Mouse (Mus musculus) MEL (cell line): Measurements from ENCODE around the gene Rassf1. TPM values are rescaled to one million over a fixed set of nuclear protein-coding genes. Genes with fewer than 3 reads are reported as not detected.

ENCODE experiments used
- DNase-seq: peaks from one replicate; pipeline ENCODE4 v3.0.0; 2011; ENCODE audit warnings: low read depth, low spot score
- H3K27ac ChIP-seq: 2 replicates; pipeline ENCODE4 v1.5.1; 2012; ENCODE audit warnings: low read depth, mild to moderate bottlenecking, control low read depth, low read length, moderate library complexity; ENCODE audit not compliant: control insufficient read depth
- H3K27me3 ChIP-seq, 2 experiments: fragments of 150-350 bp in 1 of 2; sonication (generic) in 1 of 2; 2 replicates each; pipeline ENCODE4 v1.6.1; 2012; ENCODE audit warnings: low read length in 2 of 2, mild to moderate bottlenecking in 2 of 2, improper control_type of control experiment in 1 of 2, moderate library complexity in 1 of 2; ENCODE audit not compliant: insufficient read depth in 2 of 2, control insufficient read depth in 1 of 2
- H3K36me3 ChIP-seq, 2 experiments: 2 replicates each; pipeline ENCODE4 v1.6.1; 2012 to 2014; ENCODE audit warnings: low read length in 2 of 2, improper control_type of control experiment in 1 of 2, inconsistent platforms in 1 of 2, mild to moderate bottlenecking in 1 of 2; ENCODE audit not compliant: insufficient read depth in 2 of 2, control insufficient read depth in 1 of 2
- H3K4me1 ChIP-seq, 2 experiments: fragments of 150-350 bp in 1 of 2; sonication (generic) in 1 of 2; 2 replicates each; pipeline ENCODE4 v1.6.1; 2012; ENCODE audit warnings: low read length in 2 of 2, improper control_type of control experiment in 1 of 2, mild to moderate bottlenecking in 1 of 2; ENCODE audit not compliant: insufficient read depth in 2 of 2, control insufficient read depth in 1 of 2
- H3K4me3 ChIP-seq, 2 experiments: fragments of 150-350 bp in 1 of 2; sonication (generic) in 1 of 2; 2 replicates each; pipeline ENCODE4 v1.5.1; 2012; ENCODE audit warnings: low read depth in 2 of 2, low read length in 2 of 2, mild to moderate bottlenecking in 2 of 2, moderate library complexity in 2 of 2, control low read depth in 1 of 2, improper control_type of control experiment in 1 of 2; ENCODE audit not compliant: control insufficient read depth in 1 of 2, insufficient read depth in 1 of 2
- H3K79me2 ChIP-seq: 2 replicates; pipeline ENCODE4 v1.6.1; 2012; ENCODE audit warnings: mild to moderate bottlenecking, low read length, moderate library complexity; ENCODE audit not compliant: control insufficient read depth, poor library complexity, insufficient read depth
- H3K9ac ChIP-seq: 2 replicates; pipeline ENCODE4 v1.6.1; 2012; ENCODE audit warnings: low read depth, mild to moderate bottlenecking, control low read depth, low read length, moderate library complexity; ENCODE audit not compliant: control insufficient read depth, poor library complexity, severe bottlenecking
- H3K9me3 ChIP-seq: fragments of 150-350 bp; sonication (generic); replicated peaks from 2 replicates; pipeline ENCODE4 v1.6.1; 2012; ENCODE audit warnings: mild to moderate bottlenecking, low read length, improper control_type of control experiment, moderate library complexity; ENCODE audit not compliant: insufficient read depth
- E2F4 ChIP-seq: IDR thresholded peaks from 2 replicates; pipeline ENCODE4 v1.6.1; 2011; ENCODE audit warnings: low read depth, low read length, improper control_type of control experiment, borderline replicate concordance
- GABPA ChIP-seq: IDR thresholded peaks from 2 replicates; pipeline ENCODE4 v1.6.1; 2012; ENCODE audit warnings: low read depth, mild to moderate bottlenecking, inconsistent platforms, low read length, improper control_type of control experiment, moderate library complexity
- MAX ChIP-seq: IDR thresholded peaks from 2 replicates; pipeline ENCODE4 v1.6.1; 2011; ENCODE audit warnings: low read length, improper control_type of control experiment
- MXI1 ChIP-seq: IDR thresholded peaks from 2 replicates; pipeline ENCODE4 v1.6.1; 2011; ENCODE audit warnings: mild to moderate bottlenecking, low read depth, low read length, improper control_type of control experiment
- MYC ChIP-seq: IDR thresholded peaks from 2 replicates; pipeline ENCODE4 v1.6.1; 2011; ENCODE audit warnings: low read depth, mild to moderate bottlenecking, low read length, improper control_type of control experiment, moderate library complexity
- NELFE ChIP-seq: IDR thresholded peaks from 2 replicates; pipeline ENCODE4 v1.6.1; 2011; ENCODE audit warnings: low read depth, low read length, improper control_type of control experiment
- NRF1 ChIP-seq: IDR thresholded peaks from 2 replicates; pipeline ENCODE4 v1.6.1; 2014; ENCODE audit warnings: low read depth, mild to moderate bottlenecking, inconsistent platforms, low read length, improper control_type of control experiment, moderate library complexity; ENCODE audit not compliant: poor library complexity, insufficient read depth, severe bottlenecking
- POLR2A ChIP-seq, 2 experiments: IDR thresholded peaks; 2 replicates each; pipeline ENCODE4 v1.6.1; 2011 to 2012; ENCODE audit warnings: low read length in 2 of 2, mild to moderate bottlenecking in 2 of 2, control low read depth in 1 of 2, improper control_type of control experiment in 1 of 2, low read depth in 1 of 2, moderate library complexity in 1 of 2; ENCODE audit not compliant: control insufficient read depth in 1 of 2, insufficient read depth in 1 of 2, poor library complexity in 1 of 2
- POLR2AphosphoS2 ChIP-seq: IDR thresholded peaks from 2 replicates; pipeline ENCODE4 v1.6.1; 2011; ENCODE audit warnings: low read length, improper control_type of control experiment
- TAL1 ChIP-seq: IDR thresholded peaks from 2 replicates; pipeline ENCODE4 v1.6.1; 2012; ENCODE audit warnings: mild to moderate bottlenecking, inconsistent platforms, low read length, moderate library complexity, mixed read lengths
- UBTF ChIP-seq: IDR thresholded peaks from 2 replicates; pipeline ENCODE4 v1.6.1; 2012; ENCODE audit warnings: low read depth, mild to moderate bottlenecking, inconsistent platforms, low read length, improper control_type of control experiment, moderate library complexity, borderline replicate concordance; ENCODE audit not compliant: insufficient read depth
- USF2 ChIP-seq, 2 experiments: IDR thresholded peaks; 2 replicates each; pipeline ENCODE4 v1.6.1; 2011 to 2012; ENCODE audit warnings: improper control_type of control experiment in 2 of 2, low read length in 2 of 2, borderline replicate concordance in 1 of 2, inconsistent platforms in 1 of 2, low read depth in 1 of 2, mild to moderate bottlenecking in 1 of 2; ENCODE audit not compliant: insufficient read depth in 1 of 2
- polyA plus RNA-seq, 2 experiments: library from polyadenylated mRNA; stranded (reverse) in 1 of 2; unstranded in 1 of 2; fragments of >175 nt in 1 of 2; fragments of >200 nt in 1 of 2; gene quantifications; 2 replicates each; pipeline versions ENCODE4 v1.2.1 to v1.2.4; 2012; ENCODE audit warnings: low replicate concordance in 2 of 2, low read depth in 1 of 2; ENCODE audit not compliant: insufficient read length in 2 of 2, insufficient read depth in 1 of 2, missing spikeins in 1 of 2
- total RNA-seq: library from RNA; depleted of rRNA; stranded (reverse); fragments of 300-350 nt; gene quantifications from 2 replicates; pipeline ENCODE4 v1.2.3, GENCODE M21; 2012

Rassf1 gene
- total and polyA plus RNA-seq, 3 experiments = 48.0 to 56.9 TPM; not detected in 1

- peaks cover 0 to 1% of the 10 kb centered on the region in 2 experiments; a peak in 1 of 4 replicates for H3K36me3 ChIP-seq
- H3K79me2 ChIP-seq = no peaks in the 10 kb centered on the region
- TF ChIP-seq POLR2A (IDR thresholded peaks at IDR 0.05; ENCODE audit: control insufficient read depth in 1 of 2, insufficient read depth in 1 of 2, low read depth in 1 of 2, low read length in 2 of 2, poor library complexity in 1 of 2) (peak in 1 of 2 experiments; percentile 50; a peak in 1 of 4 replicates), NELFE (no peak), POLR2AphosphoS2 (peak; percentile 77), MYC (0 out of 2 replicates have a peak, but pooled peaks have one; percentile 29)
- TF ChIP-seq, all 39 proteins: peak for 3
- H3K4me3 ChIP-seq = no peak overlapping the region
- DNase-seq = no peak
- H3K27ac ChIP-seq = no peak overlapping the region
- no peaks in the 10 kb centered on the region for H3K27me3 ChIP-seq
- H3K9me3 ChIP-seq = no peaks in the 10 kb centered on the region
- peaks cover 0 to 4% of the 10 kb centered on the region in 2 experiments; a peak in 1 of 4 replicates for H3K4me1 ChIP-seq
- H3K9ac ChIP-seq = no peak overlapping the region
Measured at GRCm38 (mm10) chr9:107596619-107597569, 45.5 kb downstream of the Rassf1 start.

- DNase-seq = no peak
- Histone ChIP-seq H3K4me1 (peaks cover 0 to 15% of the 10 kb centered on the region in 2 experiments; a peak in 2 of 4 replicates), H3K27me3 (no peaks in the 10 kb centered on the region), H3K9ac (no peak overlapping the region), H3K4me3 (no peak overlapping the region), H3K9me3 (no peaks in the 10 kb centered on the region), H3K79me2 (no peaks in the 10 kb centered on the region; the same call in 1 of the 2 replicates), H3K27ac (no peak overlapping the region), H3K36me3 (peaks cover 0 to 6% of the 10 kb centered on the region in 2 experiments; a peak in 3 of 4 replicates)
- TF ChIP-seq GABPA (no peak), UBTF (no peak), TAL1 (no peak), MAX (no peak), E2F4 (no peak), MXI1 (no peak), MYC (no peak), USF2 (IDR thresholded peaks at IDR 0.05; ENCODE audit: borderline replicate concordance in 1 of 2, insufficient read depth in 1 of 2, low read depth in 1 of 2, low read length in 2 of 2) (no peak), NRF1 (no peak), POLR2AphosphoS2 (no peak)
Measured at GRCm38 (mm10) chr9:107598385-107598784, 47.0 kb downstream of the Rassf1 start.
